Mouse (Mus musculus): Measurements from ENCODE around the gene Gm28372. TPM values are rescaled to one million over a fixed set of nuclear protein-coding genes. Genes with fewer than 3 reads are reported as not detected.

Gm28372 gene
- polyA plus RNA-seq, 1 experiment from 2014 or later, result not detected

DNA sequence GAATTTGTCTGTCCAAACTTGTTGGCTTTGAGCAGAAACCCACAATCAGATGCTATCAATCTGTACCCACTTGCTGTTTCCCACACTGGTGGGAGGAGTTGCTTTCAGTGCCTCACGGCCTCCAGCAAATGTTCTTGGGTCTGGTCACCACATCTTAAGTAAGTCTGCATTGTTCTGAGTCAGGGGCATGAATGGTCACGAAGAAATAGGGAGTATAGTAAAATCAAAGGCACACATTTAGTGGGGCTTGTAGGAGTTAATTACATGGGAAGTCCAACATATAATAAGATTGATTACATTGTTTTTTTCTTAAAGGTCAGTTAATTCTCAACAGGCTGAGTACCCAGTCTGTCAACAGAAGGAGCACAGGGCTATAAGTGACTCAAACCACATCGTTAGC, 21.8 kb upstream of the Gm28372 start:
- no peak for ATAC-seq (ENCODE audit: low read depth)

DNA sequence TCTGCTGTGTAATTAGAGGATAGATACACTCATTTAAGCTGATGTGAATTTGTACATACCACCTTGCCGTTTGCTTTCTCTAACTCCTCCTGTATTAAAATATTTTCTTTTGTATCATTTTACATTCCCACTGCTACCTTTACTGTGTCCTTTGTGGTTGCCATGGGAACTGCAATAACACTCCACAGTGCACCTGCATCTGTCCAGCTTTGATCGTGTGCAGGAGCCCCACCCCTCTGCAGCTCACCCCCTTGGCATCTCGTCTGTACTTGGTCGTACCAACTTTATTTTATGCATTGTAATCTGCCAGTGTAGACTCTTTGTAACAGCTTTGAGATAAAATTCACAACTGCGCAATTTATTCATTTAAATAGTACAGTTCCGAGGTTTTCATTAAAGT, 21.1 kb upstream of the Gm28372 start:
- Histone ChIP-seq H3K27ac (replicated peaks; ENCODE audit: low read depth, low read length) (no peak overlapping the region), H3K27me3 (replicated peaks; ENCODE audit: control insufficient read depth, insufficient read depth, low read length) (no peaks in the 10 kb centered on the region), H3K36me3 (ENCODE audit: control insufficient read depth, insufficient read depth, low read length) (no peaks in the 10 kb centered on the region), H3K9ac (ENCODE audit: low read depth, low read length) (no peak overlapping the region), H3K4me3 (ENCODE audit: low read depth, low read length) (no peak overlapping the region), H3K4me2 (ENCODE audit: low read depth, low read length) (no peak overlapping the region), H3K4me1 (ENCODE audit: control insufficient read depth, insufficient read depth, low read length) (no peaks in the 10 kb centered on the region), H3K9me3 (ENCODE audit: control insufficient read depth, low read length) (no peaks in the 10 kb centered on the region)
- ATAC-seq (ENCODE audit: low read depth), result 0 out of 2 replicates have a peak, but pooled peaks have one; percentile 37
- DNase-seq (ENCODE audit: low spot score), result no peak
- WGBS, result 56% methylated on average over 6 of the region's 6 CpGs

More for the DNA sequence above, 21.8 kb upstream of the Gm28372 start:
- WGBS, result 46% methylated on average over 3 of the region's 3 CpGs
- no peak overlapping the region for H3K27ac ChIP-seq (replicated peaks; ENCODE audit: low read depth, low read length)
- H3K4me3 ChIP-seq (ENCODE audit: low read depth, low read length), result no peak overlapping the region
- no peak overlapping the region for H3K9ac ChIP-seq (ENCODE audit: low read depth, low read length)
- no peaks in the 10 kb centered on the region for H3K36me3 ChIP-seq (ENCODE audit: control insufficient read depth, insufficient read depth, low read length)
- no peaks in the 10 kb centered on the region for H3K27me3 ChIP-seq (replicated peaks; ENCODE audit: control insufficient read depth, insufficient read depth, low read length)
- no peak for DNase-seq (ENCODE audit: low spot score)
- H3K4me2 ChIP-seq (ENCODE audit: low read depth, low read length), result no peak overlapping the region
- H3K4me1 ChIP-seq (ENCODE audit: control insufficient read depth, insufficient read depth, low read length), result no peaks in the 10 kb centered on the region
- no peaks in the 10 kb centered on the region for H3K9me3 ChIP-seq (ENCODE audit: control insufficient read depth, low read length)

DNA sequence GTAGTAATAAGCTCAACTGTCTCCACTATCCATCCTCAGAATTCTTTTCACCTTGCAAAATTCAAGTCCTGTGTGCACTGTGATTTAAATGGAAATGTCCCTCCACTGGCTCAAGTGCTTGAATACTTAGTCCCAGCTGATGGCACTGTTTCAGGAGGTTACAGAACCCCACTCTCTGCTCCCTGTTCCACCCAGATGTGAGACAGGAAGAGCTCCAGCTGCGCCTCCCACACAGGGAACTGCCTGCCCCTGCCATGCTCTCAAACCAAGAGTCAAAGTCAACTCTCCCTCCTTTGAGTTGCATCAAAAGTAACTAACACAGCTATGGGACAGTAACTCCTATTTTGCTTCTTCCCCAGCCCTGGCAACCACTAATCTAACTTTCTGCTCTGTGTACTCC, 18.8 kb upstream of the Gm28372 start:
- 67% methylated on average over 1 of the region's 1 CpGs for WGBS
- H3K27me3 ChIP-seq (replicated peaks; ENCODE audit: control insufficient read depth, insufficient read depth, low read length), result no peaks in the 10 kb centered on the region
- H3K27ac ChIP-seq (replicated peaks; ENCODE audit: low read depth, low read length), result no peak overlapping the region
- no peak overlapping the region for H3K9ac ChIP-seq (ENCODE audit: low read depth, low read length)
- H3K4me1 ChIP-seq (ENCODE audit: control insufficient read depth, insufficient read depth, low read length), result no peaks in the 10 kb centered on the region
- DNase-seq (ENCODE audit: low spot score) (no peak), ATAC-seq (ENCODE audit: low read depth) (no peak)
- no peaks in the 10 kb centered on the region for H3K9me3 ChIP-seq (ENCODE audit: control insufficient read depth, low read length)
- H3K4me2 ChIP-seq (ENCODE audit: low read depth, low read length), result no peak overlapping the region
- peaks cover 9% of the 10 kb centered on the region for H3K36me3 ChIP-seq (ENCODE audit: control insufficient read depth, insufficient read depth, low read length)
- no peak overlapping the region for H3K4me3 ChIP-seq (ENCODE audit: low read depth, low read length)

DNA sequence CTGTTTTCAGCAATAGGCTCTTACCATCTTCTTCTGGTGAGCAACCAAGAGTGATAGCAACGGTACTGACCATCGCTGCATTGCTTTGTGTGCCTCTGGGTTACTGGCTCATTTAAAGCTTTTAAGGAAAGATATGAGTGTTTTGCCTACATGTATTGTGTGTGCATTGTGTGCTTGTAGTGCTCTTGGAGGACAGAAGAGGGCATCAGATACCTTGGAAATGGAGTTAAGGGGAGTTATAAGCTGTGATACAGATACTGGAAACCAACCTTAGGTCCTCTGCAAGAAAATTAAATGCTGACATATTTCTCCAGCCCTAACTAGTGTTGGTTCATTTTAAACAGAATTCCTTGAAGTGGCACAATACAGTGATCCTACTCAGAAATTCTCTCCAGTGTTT, 16.2 kb upstream of the Gm28372 start:
- H3K4me3 ChIP-seq (ENCODE audit: low read depth, low read length), result no peak overlapping the region
- DNase-seq (ENCODE audit: low spot score) (no peak), ATAC-seq (ENCODE audit: low read depth) (no peak)
- no peaks in the 10 kb centered on the region for H3K27me3 ChIP-seq (replicated peaks; ENCODE audit: control insufficient read depth, insufficient read depth, low read length)
- no peaks in the 10 kb centered on the region for H3K4me1 ChIP-seq (ENCODE audit: control insufficient read depth, insufficient read depth, low read length)
- WGBS, result 85% methylated on average over 2 of the region's 2 CpGs
- H3K9ac ChIP-seq (ENCODE audit: low read depth, low read length), result no peak overlapping the region
- H3K36me3 ChIP-seq (ENCODE audit: control insufficient read depth, insufficient read depth, low read length), result peaks cover 26% of the 10 kb centered on the region
- H3K27ac ChIP-seq (replicated peaks; ENCODE audit: low read depth, low read length), result no peak overlapping the region
- H3K4me2 ChIP-seq (ENCODE audit: low read depth, low read length), result no peak overlapping the region
- no peaks in the 10 kb centered on the region for H3K9me3 ChIP-seq (ENCODE audit: control insufficient read depth, low read length)

DNA sequence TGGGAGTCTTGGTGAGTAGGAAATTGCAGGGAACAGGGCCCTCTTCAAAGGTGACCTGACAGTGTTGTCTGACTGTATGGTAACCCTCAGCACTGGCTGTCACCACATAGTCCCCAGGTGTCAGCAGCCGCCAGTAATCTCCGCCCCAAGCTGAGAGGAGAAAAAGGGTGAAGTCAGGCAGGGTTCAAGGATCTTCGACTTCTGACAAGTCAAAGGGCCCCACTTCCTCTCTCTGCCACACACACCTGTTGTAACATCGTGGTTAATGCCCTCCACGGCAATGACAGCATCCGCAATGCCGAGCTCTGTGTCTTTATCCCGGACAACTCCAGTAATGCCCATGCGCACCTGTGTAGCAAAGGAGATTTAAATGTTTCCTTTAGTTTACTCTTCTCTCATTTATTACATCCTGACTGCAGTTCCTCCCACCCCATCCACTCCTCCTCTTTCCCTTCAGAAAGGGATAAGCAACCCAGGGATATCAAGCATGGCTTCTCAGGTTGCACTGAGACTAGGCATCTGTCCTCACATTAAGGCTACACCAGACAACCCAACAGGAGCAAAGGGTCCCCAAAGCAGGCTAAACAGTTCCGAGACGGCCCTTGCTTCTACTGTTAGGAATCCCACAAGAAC, 13.9 kb upstream of the Gm28372 start:
- Histone ChIP-seq H3K36me3 (ENCODE audit: control insufficient read depth, insufficient read depth, low read length) (peaks cover 43% of the 10 kb centered on the region), H3K4me3 (ENCODE audit: low read depth, low read length) (no peak overlapping the region), H3K9ac (ENCODE audit: low read depth, low read length) (no peak overlapping the region), H3K4me1 (ENCODE audit: control insufficient read depth, insufficient read depth, low read length) (no peaks in the 10 kb centered on the region), H3K4me2 (ENCODE audit: low read depth, low read length) (no peak overlapping the region), H3K9me3 (ENCODE audit: control insufficient read depth, low read length) (no peaks in the 10 kb centered on the region), H3K27me3 (replicated peaks; ENCODE audit: control insufficient read depth, insufficient read depth, low read length) (no peaks in the 10 kb centered on the region), H3K27ac (replicated peaks; ENCODE audit: low read depth, low read length) (no peak overlapping the region)
- ATAC-seq (ENCODE audit: low read depth) (no peak), DNase-seq (ENCODE audit: low spot score) (no peak)
- 80% methylated on average over 11 of the region's 11 CpGs for WGBS

DNA sequence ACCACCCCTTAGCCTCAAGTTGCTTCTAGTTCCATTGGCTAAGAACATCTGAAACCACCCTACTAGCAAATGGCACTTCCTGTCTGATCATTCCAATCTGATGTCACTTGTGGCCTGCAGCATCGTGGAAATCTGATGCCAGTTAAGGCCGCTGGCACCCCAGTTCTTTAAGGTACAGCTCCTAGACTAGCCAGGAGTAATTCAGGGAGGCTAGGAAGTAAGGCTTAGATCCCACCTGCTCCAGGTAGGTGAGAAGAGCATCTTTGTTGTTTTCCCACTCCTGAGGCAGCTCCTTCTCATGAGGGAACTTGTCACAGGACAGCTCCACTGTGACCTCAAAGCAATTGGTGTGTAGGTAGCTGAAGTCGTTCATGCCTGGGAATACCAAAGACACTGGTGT, 12.2 kb upstream of the Gm28372 start:
- no peak overlapping the region for H3K9ac ChIP-seq (ENCODE audit: low read depth, low read length)
- ATAC-seq (ENCODE audit: low read depth), result no peak
- peaks cover 1% of the 10 kb centered on the region for H3K4me1 ChIP-seq (ENCODE audit: control insufficient read depth, insufficient read depth, low read length)
- no peak overlapping the region for H3K4me3 ChIP-seq (ENCODE audit: low read depth, low read length)
- DNase-seq (ENCODE audit: low spot score), result no peak
- H3K36me3 ChIP-seq (ENCODE audit: control insufficient read depth, insufficient read depth, low read length), result peaks cover 43% of the 10 kb centered on the region
- WGBS, result 80% methylated on average over 3 of the region's 3 CpGs
- H3K4me2 ChIP-seq (ENCODE audit: low read depth, low read length), result no peak overlapping the region
- no peaks in the 10 kb centered on the region for H3K9me3 ChIP-seq (ENCODE audit: control insufficient read depth, low read length)
- no peak overlapping the region for H3K27ac ChIP-seq (replicated peaks; ENCODE audit: low read depth, low read length)
- H3K27me3 ChIP-seq (replicated peaks; ENCODE audit: control insufficient read depth, insufficient read depth, low read length), result no peaks in the 10 kb centered on the region

DNA sequence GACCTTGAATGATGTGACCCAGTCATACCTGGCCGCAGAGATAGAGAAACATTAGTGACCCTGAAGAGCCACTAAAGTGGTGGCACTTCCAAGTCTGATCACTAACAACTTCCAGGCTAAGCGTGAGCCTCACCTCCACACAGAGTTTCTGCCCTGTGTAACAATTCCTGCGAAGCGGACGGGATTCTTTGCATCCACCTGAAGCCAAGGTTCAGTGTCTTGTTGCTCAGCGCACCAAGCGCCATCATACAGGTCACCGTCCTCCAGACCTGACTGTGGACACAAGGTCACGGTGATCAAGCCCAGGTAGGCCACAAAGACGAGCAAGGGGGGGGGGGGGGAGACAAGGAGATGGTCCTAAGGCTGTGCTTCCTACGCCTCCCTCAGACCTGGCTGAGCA, 9.3 kb upstream of the Gm28372 start:
- DNase-seq (ENCODE audit: low spot score), result no peak
- 93% methylated on average over 11 of the region's 11 CpGs for WGBS
- H3K9me3 ChIP-seq (ENCODE audit: control insufficient read depth, low read length), result no peaks in the 10 kb centered on the region
- no peak for ATAC-seq (ENCODE audit: low read depth)
- H3K4me2 ChIP-seq (ENCODE audit: low read depth, low read length), result no peak overlapping the region
- no peak overlapping the region; the same call in 1 of the 2 replicates for H3K9ac ChIP-seq (ENCODE audit: low read depth, low read length)
- peaks cover 6% of the 10 kb centered on the region for H3K4me1 ChIP-seq (ENCODE audit: control insufficient read depth, insufficient read depth, low read length)
- H3K27me3 ChIP-seq (replicated peaks; ENCODE audit: control insufficient read depth, insufficient read depth, low read length), result no peaks in the 10 kb centered on the region
- no peak overlapping the region for H3K27ac ChIP-seq (replicated peaks; ENCODE audit: low read depth, low read length)
- peaks cover 37% of the 10 kb centered on the region for H3K36me3 ChIP-seq (ENCODE audit: control insufficient read depth, insufficient read depth, low read length)
- H3K4me3 ChIP-seq (ENCODE audit: low read depth, low read length), result no peak overlapping the region

DNA sequence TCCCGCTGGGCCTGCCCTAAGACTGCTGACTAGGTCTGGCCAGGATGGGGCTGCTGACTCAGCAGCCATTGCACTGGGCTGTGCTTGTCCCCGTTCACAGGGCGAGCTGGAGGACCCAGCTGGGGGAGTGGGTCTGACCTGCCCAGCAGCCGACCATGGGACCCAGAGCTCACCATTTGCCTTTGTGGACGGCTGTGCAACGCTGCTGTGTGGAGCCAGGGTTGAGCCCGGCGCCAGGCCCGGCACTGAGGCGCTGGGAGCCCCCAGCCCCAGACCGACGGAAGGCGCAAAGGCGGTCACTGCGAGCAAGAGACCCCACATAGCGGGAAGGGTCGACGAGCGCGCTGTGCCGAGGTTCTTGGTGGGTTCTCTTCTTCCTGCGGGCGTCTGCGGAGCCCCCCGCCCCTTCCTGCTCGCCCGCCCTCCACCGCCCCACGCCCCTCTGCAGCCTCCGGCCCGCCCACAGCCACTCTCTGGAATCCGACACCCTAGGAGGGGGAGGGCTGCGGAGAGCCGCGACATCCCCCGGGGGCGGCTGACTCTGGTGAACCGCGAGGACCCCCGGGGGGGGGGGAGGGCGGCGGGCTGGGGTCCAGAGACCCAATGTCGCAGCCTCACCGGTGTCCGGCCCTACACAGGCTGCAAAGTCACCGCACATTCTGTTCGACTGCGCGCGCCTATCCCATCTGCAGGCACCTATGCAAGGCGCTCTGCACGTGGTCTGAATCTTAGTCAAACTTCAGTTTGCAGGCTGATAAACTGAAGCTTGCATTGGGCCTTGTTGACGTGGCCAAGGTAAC, 7.7 kb upstream of the Gm28372 start, which contains the start of gene Cpxm1:
Gene Cpxm1, minus strand, starts transcription at position 389 of the 800 bp plus-strand sequence.
- no peaks in the 10 kb centered on the region for H3K27me3 ChIP-seq (replicated peaks; ENCODE audit: control insufficient read depth, insufficient read depth, low read length)
- under 1% methylated on average over 32 of the region's 53 CpGs for WGBS

More for the DNA sequence above, 7.7 kb upstream of the Gm28372 start, which contains the start of gene Cpxm1:
- no peaks in the 10 kb centered on the region for H3K9me3 ChIP-seq (ENCODE audit: control insufficient read depth, low read length)
- H3K4me3 ChIP-seq (ENCODE audit: low read depth, low read length), result peak within 1 kb of the TSS; percentile 58
- peak; percentile 90 for ATAC-seq (ENCODE audit: low read depth)
- H3K4me1 ChIP-seq (ENCODE audit: control insufficient read depth, insufficient read depth, low read length), result peaks cover 6% of the 10 kb centered on the region
- peak within 1 kb of the TSS; percentile 78 for H3K9ac ChIP-seq (ENCODE audit: low read depth, low read length)
- peaks cover 30% of the 10 kb centered on the region for H3K36me3 ChIP-seq (ENCODE audit: control insufficient read depth, insufficient read depth, low read length)
- DNase-seq (ENCODE audit: low spot score), result peak; percentile 82
- peak within 1 kb of the TSS; percentile 82 for H3K4me2 ChIP-seq (ENCODE audit: low read depth, low read length)
- peak within 1 kb of the TSS; percentile 76 for H3K27ac ChIP-seq (replicated peaks; ENCODE audit: low read depth, low read length)
